In genomic region chr17:46751056-46751793, GRCm38 (mm10) we compare ENCODE assay signal across 8 mouse cellular contexts. TPM values are rescaled to one million over a fixed set of nuclear protein-coding genes. Genes with fewer than 3 reads are reported as not detected.
DNase-seq lines count a peak whose midpoint lies in the region; ATAC-seq and TF ChIP-seq lines count a peak whose summit lies in the region.

No protein-coding gene starts in this region.

- H3K27me3 ChIP-seq in heart, embryonic 12.5 days (replicated peaks), result peaks cover 4% of the 10 kb centered on the region; the same call in 1 of the 2 replicates
- no peaks in the 10 kb centered on the region for H3K27me3 ChIP-seq in CH12.LX (replicated peaks)
- no peaks in the 10 kb centered on the region for H3K27me3 ChIP-seq in embryonic facial prominence, embryonic 14.5 days (replicated peaks; ENCODE audit: control insufficient read depth, insufficient read depth, low read length)
- H3K27me3 ChIP-seq in intestine, embryonic 16.5 days (replicated peaks; ENCODE audit: control insufficient read depth, insufficient read depth, low read length), result no peaks in the 10 kb centered on the region
- no peaks in the 10 kb centered on the region for H3K27me3 ChIP-seq in midbrain, embryonic 10.5 days (ENCODE audit: low read depth, poor library complexity, severe bottlenecking)

- H3K4me1 ChIP-seq in heart, embryonic 12.5 days (replicated peaks), result peaks cover 10% of the 10 kb centered on the region
- H3K4me1 ChIP-seq in CH12.LX (ENCODE audit: control insufficient read depth in 1 of 2, insufficient read depth in 2 of 2), result peaks cover 10 to 40% of the 10 kb centered on the region in 2 experiments
- peaks cover 9% of the 10 kb centered on the region; the same call in 1 of the 2 replicates for H3K4me1 ChIP-seq in embryonic facial prominence, embryonic 14.5 days (ENCODE audit: control insufficient read depth, insufficient read depth, low read length)
- peaks cover 11% of the 10 kb centered on the region for H3K4me1 ChIP-seq in intestine, embryonic 16.5 days (ENCODE audit: control insufficient read depth, insufficient read depth, low read length)
- peaks cover 22% of the 10 kb centered on the region for H3K4me1 ChIP-seq in midbrain, embryonic 10.5 days

- WGBS in heart, embryonic 12.5 days, result 31% methylated on average over 16 of the region's 16 CpGs
- 19% methylated on average over 16 of the region's 16 CpGs for WGBS in embryonic facial prominence, embryonic 14.5 days
- WGBS in intestine, embryonic 16.5 days, result 17% methylated on average over 16 of the region's 16 CpGs
- WGBS in midbrain, embryonic 10.5 days, result 32% methylated on average over 16 of the region's 16 CpGs

- dilution Hi-C loops in CH12.LX (cut with MboI; ENCODE audit: extremely low pct_ligation_motif_present, extremely low pct_unique_long_range_greater_than_20kb, low sequenced_read_pairs), result no loop called here

- no peak; the same call in none of the 2 replicates for TF ChIP-seq RAD21 in CH12.LX (IDR thresholded peaks at IDR 0.05; ENCODE audit: low read depth, low read length)

- peak; percentile 100 for TF ChIP-seq EP300 in CH12.LX (IDR thresholded peaks at IDR 0.05; ENCODE audit: low read length)

- peak overlapping the region; percentile 93 for H3K4me2 ChIP-seq in heart, embryonic 12.5 days
- H3K4me2 ChIP-seq in CH12.LX (ENCODE audit: insufficient read depth, low read depth, poor library complexity, severe bottlenecking), result peak overlapping the region; percentile 88
- H3K4me2 ChIP-seq in embryonic facial prominence, embryonic 14.5 days (ENCODE audit: low read depth, low read length), result peak overlapping the region; percentile 80
- peak overlapping the region; percentile 68 for H3K4me2 ChIP-seq in intestine, embryonic 16.5 days (ENCODE audit: low read depth, low read length)

- H3K9ac ChIP-seq in heart, embryonic 12.5 days, result peak overlapping the region; percentile 85
- peak overlapping the region; percentile 98 for H3K9ac ChIP-seq in CH12.LX (ENCODE audit: insufficient read depth, low read depth)
- H3K9ac ChIP-seq in embryonic facial prominence, embryonic 14.5 days (ENCODE audit: low read depth, low read length), result peak overlapping the region; percentile 78
- peak overlapping the region; percentile 69 for H3K9ac ChIP-seq in intestine, embryonic 16.5 days (ENCODE audit: low read depth, low read length)

- H3K79me2 ChIP-seq in CH12.LX (replicated peaks; ENCODE audit: control insufficient read depth, extremely low read depth, insufficient read depth, poor library complexity, severe bottlenecking), result peaks cover 34% of the 10 kb centered on the region

- ATAC-seq in heart, embryonic 12.5 days (ENCODE audit: insufficient number of reproducible peaks, low FRiP score), result peak; percentile 49
- ATAC-seq in embryonic facial prominence, embryonic 14.5 days (ENCODE audit: low read depth), result peak; percentile 16
- ATAC-seq in intestine, embryonic 16.5 days, result peak; percentile 46

- peak overlapping the region; percentile 72 for H3K4me3 ChIP-seq in heart, embryonic 12.5 days
- peak overlapping the region; percentile 68 to 79 (median 73) for H3K4me3 ChIP-seq in CH12.LX (replicated peaks in 1 of 3; ENCODE audit: low read depth in 2 of 3, low read length in 2 of 3, poor library complexity in 1 of 3)
- peak overlapping the region; percentile 74 for H3K4me3 ChIP-seq in embryonic facial prominence, embryonic 14.5 days (ENCODE audit: low read depth, low read length)
- peak overlapping the region; percentile 75 for H3K4me3 ChIP-seq in intestine, embryonic 16.5 days (ENCODE audit: low read length)
- peak overlapping the region; percentile 71 for H3K4me3 ChIP-seq in midbrain, embryonic 10.5 days

- in situ Hi-C loops in CH12.LX (cut with MboI; ENCODE audit: low pct_ligation_motif_present, low pct_unique_long_range_greater_than_20kb, low sequenced_read_pairs), result no loop called here

- intact Hi-C loops in heart, postnatal 14 days (cut with DNase I), result no loop called here

- DNase-seq in heart, postnatal 14 days, result no peak
- DNase-seq in CH12.LX (ENCODE audit: extremely low read depth), result peak; percentile 98
- DNase-seq in embryonic facial prominence, embryonic 14.5 days (ENCODE audit: low spot score), result peak; percentile 71
- DNase-seq in midbrain, embryonic 10.5 days (ENCODE audit: low spot score), result no peak
- DNase-seq in urinary bladder, postnatal 4 days (ENCODE audit: low spot score in 2 of 2), result no peak
- no peak for DNase-seq in cerebellum, adult 11-12 months

- no peak for TF ChIP-seq CTCF in CH12.LX (conservative IDR thresholded peaks at IDR 0.05 in 1 of 2, IDR thresholded peaks at IDR 0.05 in 1 of 2; ENCODE audit: low read depth in 2 of 2, low read length in 2 of 2)

- H3K27ac ChIP-seq in heart, embryonic 12.5 days (ENCODE audit: poor library complexity, severe bottlenecking), result peak overlapping the region; percentile 89
- peak overlapping the region; percentile 99 for H3K27ac ChIP-seq in CH12.LX (ENCODE audit: insufficient read depth, low read depth)
- H3K27ac ChIP-seq in embryonic facial prominence, embryonic 14.5 days (replicated peaks; ENCODE audit: low read depth, low read length), result peak overlapping the region; percentile 77
- H3K27ac ChIP-seq in intestine, embryonic 16.5 days (ENCODE audit: low read length), result peak overlapping the region; percentile 88
- peak overlapping the region; percentile 87 for H3K27ac ChIP-seq in midbrain, embryonic 10.5 days (replicated peaks)

- peaks cover 17% of the 10 kb centered on the region for H3K36me3 ChIP-seq in heart, embryonic 12.5 days
- peaks cover 10 to 19% of the 10 kb centered on the region in 2 experiments for H3K36me3 ChIP-seq in CH12.LX (replicated peaks in 1 of 2; ENCODE audit: control insufficient read depth in 1 of 2, insufficient read depth in 1 of 2, low read length in 1 of 2)
- H3K36me3 ChIP-seq in embryonic facial prominence, embryonic 14.5 days (ENCODE audit: control insufficient read depth, insufficient read depth, low read length), result peaks cover 4% of the 10 kb centered on the region; the same call in 1 of the 2 replicates
- 0 out of 2 replicates have a peak, but pooled peaks cover 4% of the 10 kb centered on the region for H3K36me3 ChIP-seq in intestine, embryonic 16.5 days (ENCODE audit: control insufficient read depth, insufficient read depth, low read length)
- H3K36me3 ChIP-seq in midbrain, embryonic 10.5 days, result peaks cover 29% of the 10 kb centered on the region

- peaks cover 8% of the 10 kb centered on the region; the same call in 1 of the 2 replicates for H3K9me3 ChIP-seq in heart, embryonic 12.5 days (replicated peaks)
- peaks cover 13% of the 10 kb centered on the region for H3K9me3 ChIP-seq in CH12.LX (replicated peaks; ENCODE audit: low read length)
- no peaks in the 10 kb centered on the region for H3K9me3 ChIP-seq in embryonic facial prominence, embryonic 14.5 days (ENCODE audit: control insufficient read depth, low read length)
- no peaks in the 10 kb centered on the region for H3K9me3 ChIP-seq in intestine, embryonic 16.5 days (ENCODE audit: control insufficient read depth, low read length)
- no peaks in the 10 kb centered on the region for H3K9me3 ChIP-seq in midbrain, embryonic 10.5 days (replicated peaks)

- peak; percentile 71 for TF ChIP-seq POLR2A in CH12.LX (IDR thresholded peaks at IDR 0.05; ENCODE audit: low read depth, low read length)

RNA-seq across cellular contexts. Expression of gene Cnpy3, which starts 0.8 kb away (rescaled TPM):
- polyA plus RNA-seq in heart, embryonic 12.5 days (2016; fragmentation: Nextera tagmentation; extraction: Ambion mirVana), result 52.2 and 53.0 TPM in 2 replicates
- 10 to 100 TPM; 18.7 to 19.4 TPM for total RNA-seq in heart, postnatal 14 days (2021)
- total RNA-seq in CH12.LX (2012; rRNA removed), result 82.5 and 102 TPM in 2 replicates
- total RNA-seq in CH12.LX (2014; rRNA removed), result 78.6 and 80.4 TPM in 2 replicates
- polyA plus RNA-seq in CH12.LX (2012; ENCODE audit: insufficient read length, low read depth), result 94.8 and 111 TPM in 2 replicates
- 62.6 and 68.5 TPM in 2 replicates for polyA plus RNA-seq in embryonic facial prominence, embryonic 14.5 days (2014; fragmentation: Nextera tagmentation; extraction: Ambion mirVana)
- 73.9 and 75.6 TPM in 2 replicates for polyA plus RNA-seq in intestine, embryonic 16.5 days (2015; fragmentation: Nextera tagmentation; extraction: Ambion mirVana)
- 69.5 and 75.0 TPM in 2 replicates for polyA plus RNA-seq in midbrain, embryonic 10.5 days (2016; fragmentation: Nextera tagmentation; extraction: Ambion mirVana)

RNA-seq across cellular contexts. Expression of gene Ptcra, which starts 12.3 kb away (rescaled TPM):
- polyA plus RNA-seq in heart, embryonic 12.5 days (2016; fragmentation: Nextera tagmentation; extraction: Ambion mirVana), result 0.13 and 0.33 TPM in 2 replicates
- under 1 TPM in 1 of 2 experiments, not detected in 1; 0.78 TPM for total RNA-seq in heart, postnatal 14 days (2021)
- total RNA-seq in CH12.LX (2012; rRNA removed) (0.34 and 0.59 TPM in 2 replicates), CH12.LX (2014; rRNA removed) (0.17 TPM in 1 of 2 replicates, not detected in the other)
- polyA plus RNA-seq in CH12.LX (2012; ENCODE audit: insufficient read length, low read depth), result 0.56 and 0.71 TPM in 2 replicates
- 0.21 and 0.31 TPM in 2 replicates for polyA plus RNA-seq in embryonic facial prominence, embryonic 14.5 days (2014; fragmentation: Nextera tagmentation; extraction: Ambion mirVana)
- polyA plus RNA-seq in intestine, embryonic 16.5 days (2015; fragmentation: Nextera tagmentation; extraction: Ambion mirVana), result 0.34 and 0.37 TPM in 2 replicates
- 0.53 and 0.55 TPM in 2 replicates for polyA plus RNA-seq in midbrain, embryonic 10.5 days (2016; fragmentation: Nextera tagmentation; extraction: Ambion mirVana)

RNA-seq across cellular contexts. Expression of gene 2310039H08Rik, which starts 21.2 kb away (rescaled TPM):
- 41.7 and 41.9 TPM in 2 replicates for polyA plus RNA-seq in heart, embryonic 12.5 days (2016; fragmentation: Nextera tagmentation; extraction: Ambion mirVana)
- 10 to 100 TPM; 21.0 to 23.3 TPM for total RNA-seq in heart, postnatal 14 days (2021)
- total RNA-seq in CH12.LX (2012; rRNA removed) (47.0 and 65.8 TPM in 2 replicates), CH12.LX (2014; rRNA removed) (52.5 and 79.3 TPM in 2 replicates)
- polyA plus RNA-seq in CH12.LX (2012; ENCODE audit: insufficient read length, low read depth), result 28.1 and 33.3 TPM in 2 replicates
- polyA plus RNA-seq in embryonic facial prominence, embryonic 14.5 days (2014; fragmentation: Nextera tagmentation; extraction: Ambion mirVana), result 86.2 and 92.3 TPM in 2 replicates
- polyA plus RNA-seq in intestine, embryonic 16.5 days (2015; fragmentation: Nextera tagmentation; extraction: Ambion mirVana), result 102 and 104 TPM in 2 replicates
- 63.2 and 65.2 TPM in 2 replicates for polyA plus RNA-seq in midbrain, embryonic 10.5 days (2016; fragmentation: Nextera tagmentation; extraction: Ambion mirVana)

RNA-seq across cellular contexts. Expression of gene Gnmt, which starts 22.3 kb away (rescaled TPM):
- polyA plus RNA-seq in heart, embryonic 12.5 days (2016; fragmentation: Nextera tagmentation; extraction: Ambion mirVana), result 0.38 and 0.90 TPM in 2 replicates
- under 1 TPM; 0.26 to 0.41 TPM for total RNA-seq in heart, postnatal 14 days (2021)
- total RNA-seq in CH12.LX (2012; rRNA removed) (0.13 and 0.25 TPM in 2 replicates), CH12.LX (2014; rRNA removed) (0.38 TPM in 1 of 2 replicates, not detected in the other)
- 0.71 and 1.2 TPM in 2 replicates for polyA plus RNA-seq in CH12.LX (2012; ENCODE audit: insufficient read length, low read depth)
- polyA plus RNA-seq in embryonic facial prominence, embryonic 14.5 days (2014; fragmentation: Nextera tagmentation; extraction: Ambion mirVana), result 1.2 and 1.6 TPM in 2 replicates
- 8.2 and 10.0 TPM in 2 replicates for polyA plus RNA-seq in intestine, embryonic 16.5 days (2015; fragmentation: Nextera tagmentation; extraction: Ambion mirVana)
- 0.35 and 0.62 TPM in 2 replicates for polyA plus RNA-seq in midbrain, embryonic 10.5 days (2016; fragmentation: Nextera tagmentation; extraction: Ambion mirVana)

RNA-seq across cellular contexts. Expression of gene Rpl7l1, which starts 31.2 kb away (rescaled TPM):
- 106 and 115 TPM in 2 replicates for polyA plus RNA-seq in heart, embryonic 12.5 days (2016; fragmentation: Nextera tagmentation; extraction: Ambion mirVana)
- 10 to 100 TPM; 51.2 to 59.5 TPM for total RNA-seq in heart, postnatal 14 days (2021)
- total RNA-seq in CH12.LX (2012; rRNA removed) (160 and 202 TPM in 2 replicates), CH12.LX (2014; rRNA removed) (261 and 301 TPM in 2 replicates)
- 296 and 383 TPM in 2 replicates for polyA plus RNA-seq in CH12.LX (2012; ENCODE audit: insufficient read length, low read depth)
- 124 and 126 TPM in 2 replicates for polyA plus RNA-seq in embryonic facial prominence, embryonic 14.5 days (2014; fragmentation: Nextera tagmentation; extraction: Ambion mirVana)
- polyA plus RNA-seq in intestine, embryonic 16.5 days (2015; fragmentation: Nextera tagmentation; extraction: Ambion mirVana), result 142 and 153 TPM in 2 replicates
- polyA plus RNA-seq in midbrain, embryonic 10.5 days (2016; fragmentation: Nextera tagmentation; extraction: Ambion mirVana), result 197 and 219 TPM in 2 replicates

Comparison
In these comparisons a context has a peak if more than half of its experiments do, and no peak if none do; other contexts are left out.
1. DNase-seq: peak in CH12.LX (single experiment) and embryonic facial prominence, embryonic 14.5 days (single experiment); none in heart, postnatal 14 days (0 of 2), midbrain, embryonic 10.5 days (single experiment), urinary bladder, postnatal 4 days (0 of 2) and cerebellum, adult 11-12 months (single experiment).
2. Peak in every context shown above with its lines, with median percentiles within 50 percentile points of each other: ATAC-seq, H3K27ac ChIP-seq, H3K4me2 ChIP-seq, H3K4me3 ChIP-seq and H3K9ac ChIP-seq.